Mouse (Mus musculus) bone marrow, adult 2 months (tissue): ENCODE measurements around the gene Mras.

Experiments used
- CTCF ChIP-seq: fragments of 200-500 bp; IDR thresholded peaks from 2 replicates; pipeline ENCODE4 v1.5.1; 2011; ENCODE audit warnings: low read length, control low read depth; ENCODE audit not compliant: control insufficient read depth, insufficient read depth
- POLR2A ChIP-seq: fragments of 200-500 bp; IDR thresholded peaks from 2 replicates; pipeline ENCODE4 v1.6.1; 2011; ENCODE audit warnings: low read depth, mild to moderate bottlenecking, control low read depth, low read length, borderline replicate concordance; ENCODE audit not compliant: control insufficient read depth

DNA sequence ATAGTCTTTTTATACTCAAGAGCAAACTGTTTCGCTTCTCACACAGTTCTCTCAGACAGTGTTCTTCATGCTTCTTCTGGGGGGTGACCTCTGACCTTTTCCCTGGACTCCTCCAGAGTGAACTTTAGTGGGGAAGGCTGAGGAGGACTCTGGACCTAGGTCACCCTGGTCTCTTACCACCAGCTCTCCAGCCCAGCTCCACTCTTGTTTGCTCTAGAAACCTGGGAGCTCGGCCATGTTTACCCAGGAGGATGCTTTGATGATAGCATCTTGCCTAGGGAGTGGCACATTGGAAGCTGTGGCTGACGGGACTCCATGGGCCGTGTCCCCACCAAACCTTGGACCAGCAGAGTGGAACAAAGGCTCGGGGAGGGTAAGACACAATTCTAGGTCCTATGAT, 47.0 kb downstream of the Mras start:
- TF ChIP-seq CTCF (no peak), POLR2A (no peak)
